ENCODE assay signal across 28 mouse cellular contexts in the genomic region with DNA sequence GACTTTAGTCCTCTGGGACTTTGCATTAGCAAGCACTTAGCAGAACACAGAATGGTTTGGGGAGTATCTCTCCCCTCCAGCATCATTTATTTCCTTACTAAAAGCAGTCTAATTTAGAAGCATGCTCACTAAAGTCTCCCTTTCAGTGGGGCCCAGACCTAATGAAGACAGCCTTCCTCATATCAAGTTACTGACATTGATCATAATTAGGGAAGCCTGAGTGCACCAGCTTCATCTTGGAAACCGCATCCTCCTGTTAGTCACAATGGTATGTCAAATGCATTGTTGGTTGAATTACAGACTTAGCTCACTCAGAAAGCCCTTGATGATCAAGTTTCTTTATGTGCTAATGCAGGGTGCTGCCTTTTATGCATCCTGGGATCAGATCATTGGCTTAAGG.
DNase-seq lines count a peak whose midpoint lies in the region; ATAC-seq lines count a peak whose summit lies in the region.
"Had no signal": no experiment of that assay in that cellular context is flagged by ENCODE, and none has a peak within 500 bp of the region (broad histone marks: within the 10 kb centered on the region; RNA-seq: fewer than 3 reads in every experiment).

No protein-coding gene starts in this region.

- H3K36me3 ChIP-seq in kidney, embryonic 15.5 days: no peaks in the 10 kb centered on the region
- H3K36me3 ChIP-seq in embryonic facial prominence, embryonic 14.5 days (ENCODE audit: control insufficient read depth, insufficient read depth, low read length): no peaks in the 10 kb centered on the region
- H3K36me3 ChIP-seq: G1E; heart, embryonic 13.5 days; liver, embryonic 13.5 days had no signal

- no peak overlapping the region for H3K9ac ChIP-seq in kidney, embryonic 15.5 days
- H3K9ac ChIP-seq in embryonic facial prominence, embryonic 14.5 days (ENCODE audit: low read depth, low read length): no peak overlapping the region
- H3K9ac ChIP-seq: forebrain, postnatal 0 days; heart, embryonic 13.5 days; liver, embryonic 13.5 days had no signal

- H3K27me3 ChIP-seq in kidney, embryonic 15.5 days: no peaks in the 10 kb centered on the region
- no peaks in the 10 kb centered on the region for H3K27me3 ChIP-seq in embryonic facial prominence, embryonic 14.5 days (replicated peaks; ENCODE audit: control insufficient read depth, insufficient read depth, low read length)
- H3K27me3 ChIP-seq: CH12.LX; heart, embryonic 13.5 days; liver, embryonic 13.5 days; megakaryocyte, embryonic 14.5 days had no signal

- no peaks in the 10 kb centered on the region for H3K4me1 ChIP-seq in kidney, embryonic 15.5 days
- H3K4me1 ChIP-seq in embryonic facial prominence, embryonic 14.5 days (ENCODE audit: control insufficient read depth, insufficient read depth, low read length): 0 out of 2 replicates have a peak, but pooled peaks cover 6% of the 10 kb centered on the region
- H3K4me1 ChIP-seq: heart, embryonic 13.5 days; liver, embryonic 13.5 days; megakaryocyte, embryonic 14.5 days had no signal

- H3K4me3 ChIP-seq in kidney, embryonic 15.5 days (replicated peaks): no peak overlapping the region
- H3K4me3 ChIP-seq in embryonic facial prominence, embryonic 14.5 days (ENCODE audit: low read depth, low read length): no peak overlapping the region
- H3K4me3 ChIP-seq: heart, adult 2 months; heart, embryonic 13.5 days; left cerebral cortex, adult 2 months; liver, embryonic 13.5 days; megakaryocyte, embryonic 14.5 days; myocyte had no signal

- DNase-seq in kidney, postnatal 4 days: no peak
- peak; percentile 47 for DNase-seq in retina, embryonic 14.5 days (ENCODE audit: low spot score)
- DNase-seq in retina, postnatal 1 day: no peak
- peak; percentile 63 for DNase-seq in embryonic facial prominence, embryonic 14.5 days (ENCODE audit: low spot score)
- DNase-seq in spleen, adult 12 weeks (ENCODE audit: low spot score): no peak
- DNase-seq in urinary bladder, adult 2 months (ENCODE audit: low spot score): no peak
- DNase-seq: adrenal gland, adult 8-10 months; B cell, adult 2 months; cerebellum, adult 18-20 months; cerebellum, postnatal 14 days; forebrain, postnatal 0 days; gastrocnemius, postnatal 36 days; heart, adult 2 months; heart, postnatal 14 days; kidney, adult 18-20 months; liver, embryonic 13.5 days; lung, adult 2 months; right cerebral cortex, adult 18-20 months; thymus, adult 18-20 months; thymus, postnatal 36 days had no signal

- 9% methylated on average over 1 of the region's 1 CpGs for WGBS in kidney, embryonic 15.5 days
- WGBS in embryonic facial prominence, embryonic 14.5 days: 26% methylated on average over 1 of the region's 1 CpGs

- ATAC-seq in kidney, embryonic 15.5 days (replicated peaks; ENCODE audit: low FRiP score): peak; percentile 71
- peak; percentile 85 for ATAC-seq in embryonic facial prominence, embryonic 14.5 days (ENCODE audit: low read depth)
- ATAC-seq: forebrain, postnatal 0 days; midbrain, embryonic 16.5 days had no signal

- no peak overlapping the region for H3K27ac ChIP-seq in kidney, embryonic 15.5 days
- no peak overlapping the region for H3K27ac ChIP-seq in embryonic facial prominence, embryonic 14.5 days (replicated peaks; ENCODE audit: low read depth, low read length)
- H3K27ac ChIP-seq: heart, adult 2 months; heart, embryonic 13.5 days; left cerebral cortex, adult 2 months; liver, embryonic 13.5 days had no signal

- H3K4me2 ChIP-seq in kidney, embryonic 15.5 days: no peak overlapping the region
- H3K4me2 ChIP-seq in embryonic facial prominence, embryonic 14.5 days (ENCODE audit: low read depth, low read length): no peak overlapping the region
- H3K4me2 ChIP-seq: heart, embryonic 13.5 days; liver, embryonic 13.5 days had no signal

- H3K9me3 ChIP-seq in kidney, embryonic 15.5 days (replicated peaks): no peaks in the 10 kb centered on the region
- H3K9me3 ChIP-seq in embryonic facial prominence, embryonic 14.5 days (ENCODE audit: control insufficient read depth, low read length): no peaks in the 10 kb centered on the region
- H3K9me3 ChIP-seq: G1E; heart, embryonic 13.5 days; liver, embryonic 13.5 days; megakaryocyte, embryonic 14.5 days had no signal

Comparison
In these comparisons a context has a peak if more than half of its experiments do, and no peak if none do; other contexts are left out.
1. DNase-seq: peak in retina, embryonic 14.5 days (single experiment) and embryonic facial prominence, embryonic 14.5 days (single experiment); none in kidney, postnatal 4 days (0 of 2), retina, postnatal 1 day (single experiment), spleen, adult 12 weeks (single experiment) and urinary bladder, adult 2 months (single experiment).